Mouse (Mus musculus): ENCODE data around the gene Pik3cg.

DNA sequence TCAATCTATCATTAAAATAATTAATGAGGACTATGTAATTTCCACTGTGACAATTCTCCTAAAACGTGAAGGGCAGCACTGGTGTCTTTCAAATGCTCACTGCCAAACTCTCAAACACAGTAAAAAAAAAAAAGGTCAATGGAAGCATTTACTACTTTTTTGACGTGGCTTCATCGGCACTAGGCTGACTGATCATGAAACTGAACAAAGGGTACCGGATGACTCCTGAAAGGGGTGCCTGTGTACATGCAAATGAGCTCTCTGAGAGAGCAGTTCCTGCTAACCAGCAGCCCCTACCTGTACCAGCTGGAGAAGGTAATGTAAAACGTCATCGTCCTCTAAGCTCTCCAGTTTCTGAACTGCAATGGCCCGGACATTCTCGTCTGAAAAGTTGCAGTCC, 4.8 kb downstream of the Pik3cg start:
- no peak for TF ChIP-seq POLR2A (IDR thresholded peaks at IDR 0.05; ENCODE audit: extremely low read depth, insufficient read depth, low read length)
- no peak for TF ChIP-seq CTCF (IDR thresholded peaks at IDR 0.05; ENCODE audit: low read depth, low read length)

All from liver, adult 2 months (tissue).